Mouse (Mus musculus) CD8-positive naive resting alpha-beta T cell, adult 2 months (primary cell): ENCODE data around the gene Flot1.

ENCODE experiments used
- DNase-seq, 2 experiments: peaks; one replicate each; pipeline ENCODE4 v3.0.0; 2022; ENCODE audit warnings: low read depth in 2 of 2, low spot score in 2 of 2

The Flot1 gene

GRCm38 (mm10) chr17:35810900-35811648, 12.0 kb upstream of the Flot1 start:
- DNase-seq = no peak

GRCm38 (mm10) chr17:35812307-35812706, 10.7 kb upstream of the Flot1 start:
- no peak for DNase-seq

GRCm38 (mm10) chr17:35812736-35813135, 10.3 kb upstream of the Flot1 start:
- no peak for DNase-seq

GRCm38 (mm10) chr17:35813245-35813647, 9.8 kb upstream of the Flot1 start:
- DNase-seq = peak in 1 of 2 experiments; percentile 15

GRCm38 (mm10) chr17:35813653-35814052, 9.4 kb upstream of the Flot1 start:
- peak; percentile 53 to 58 for DNase-seq

- no peak for DNase-seq
Measured at GRCm38 (mm10) chr17:35814678-35815077, 8.4 kb upstream of the Flot1 start.

GRCm38 (mm10) chr17:35815836-35816235, 7.2 kb upstream of the Flot1 start:
- no peak for DNase-seq

- no peak for DNase-seq
Measured at GRCm38 (mm10) chr17:35816686-35817085, 6.3 kb upstream of the Flot1 start.

- no peak for DNase-seq
Measured at GRCm38 (mm10) chr17:35817226-35817625, 5.8 kb upstream of the Flot1 start.

- DNase-seq = no peak
Measured at GRCm38 (mm10) chr17:35820111-35820510, 2.9 kb upstream of the Flot1 start.

- peak; percentile 21 to 35 for DNase-seq
Measured at GRCm38 (mm10) chr17:35821439-35822430, 1.3 kb upstream of the Flot1 start, which contains the start of gene Ier3. Gene Ier3 (plus strand): TSS chr17:35821684.

GRCm38 (mm10) chr17:35822564-35822963, 466 bp upstream of the Flot1 start:
- no peak for DNase-seq

- DNase-seq = no peak
Measured at GRCm38 (mm10) chr17:35824402-35824801, 1.4 kb downstream of the Flot1 start.

- no peak for DNase-seq
Measured at GRCm38 (mm10) chr17:35825109-35825850, 2.2 kb downstream of the Flot1 start.

GRCm38 (mm10) chr17:35829737-35830136, 6.7 kb downstream of the Flot1 start:
- peak; percentile 87 to 88 for DNase-seq

GRCm38 (mm10) chr17:35832400-35833238, 9.6 kb downstream of the Flot1 start:
- DNase-seq = no peak

GRCm38 (mm10) chr17:35833239-35833751, 10.3 kb downstream of the Flot1 start:
- DNase-seq = no peak

GRCm38 (mm10) chr17:35833894-35834293, 10.9 kb downstream of the Flot1 start:
- no peak for DNase-seq

- DNase-seq = no peak
Measured at GRCm38 (mm10) chr17:35834696-35835422, 11.8 kb downstream of the Flot1 start.
